Mouse (Mus musculus) hindbrain, embryonic 11.5 days (tissue): Measurements from ENCODE around the gene Ccnb2. TPM values are rescaled to one million over a fixed set of nuclear protein-coding genes. Genes with fewer than 3 reads are reported as not detected.

Source experiments
- ATAC-seq: fragments of 200-750 bp; cut with Nextera tagmentation; 2 replicates; pipeline ENCODE4 v1.8.0; 2017; ENCODE audit warnings: mild to moderate bottlenecking, moderate TSS enrichment, moderate library complexity; ENCODE audit not compliant: low FRiP score
- DNase-seq: peaks from one replicate; pipeline ENCODE4 v3.0.0-alpha.2; 2015; ENCODE audit warnings: low spot score
- H3K27ac ChIP-seq: fragments of 300-500 bp; sonication (generic); 2 replicates; pipeline ENCODE4 v1.5.1; 2014; ENCODE audit warnings: mild to moderate bottlenecking, low read depth, low read length
- H3K27me3 ChIP-seq: fragments of 300-500 bp; sonication (generic); 2 replicates; pipeline ENCODE4 v1.6.1; 2014; ENCODE audit warnings: mild to moderate bottlenecking, low read length, moderate library complexity, mixed read lengths; ENCODE audit not compliant: control insufficient read depth, insufficient read depth
- H3K36me3 ChIP-seq: fragments of 300-500 bp; sonication (generic); 2 replicates; pipeline ENCODE4 v1.6.1; 2014; ENCODE audit warnings: mild to moderate bottlenecking, low read length, moderate library complexity, mixed read lengths; ENCODE audit not compliant: control insufficient read depth, insufficient read depth
- H3K4me1 ChIP-seq: fragments of 300-500 bp; sonication (generic); replicated peaks from 2 replicates; pipeline ENCODE4 v1.6.1; 2014; ENCODE audit warnings: low read length, mixed read lengths; ENCODE audit not compliant: control insufficient read depth, insufficient read depth
- H3K4me2 ChIP-seq: fragments of 300-500 bp; sonication (generic); replicated peaks from 2 replicates; pipeline ENCODE4 v1.6.1; 2014; ENCODE audit warnings: mild to moderate bottlenecking, low read depth, low read length
- H3K4me3 ChIP-seq: fragments of 300-500 bp; sonication (generic); 2 replicates; pipeline ENCODE4 v1.5.1; 2014; ENCODE audit warnings: low read depth, low read length
- H3K9ac ChIP-seq: fragments of 300-500 bp; sonication (generic); 2 replicates; pipeline ENCODE4 v1.6.1; 2014; ENCODE audit warnings: low read depth, low read length
- H3K9me3 ChIP-seq: fragments of 300-500 bp; sonication (generic); 2 replicates; pipeline ENCODE4 v1.6.1; 2016; ENCODE audit warnings: low read length; ENCODE audit not compliant: control insufficient read depth
- WGBS: fragments of 180-500 bp; shearing (Covaris S2); extraction: QIAGEN DNeasy Blood & Tissue Kit; methylation state at CpG from one replicate; pipeline ENCODE4 v1.1.7; 2014; 5-methylcytosine and 5-hydroxymethylcytosine counted together
- polyA plus RNA-seq: library from polyadenylated mRNA; unstranded; fragments of >200 nt; fragmentation: Nextera tagmentation; extraction: Ambion mirVana; gene quantifications from 2 replicates; pipeline ENCODE4 v1.2.1, GENCODE M21; 2014

Ccnb2 gene
- polyA plus RNA-seq, 1 experiment from 2014 or later = 206 TPM

GRCm38 (mm10) chr9:70366898-70367297 is 54.4 kb downstream of the Ccnb2 start:
- no peaks in the 10 kb centered on the region for H3K27me3 ChIP-seq
- H3K4me1 ChIP-seq = no peaks in the 10 kb centered on the region
- H3K9ac ChIP-seq = no peak overlapping the region
- no peak overlapping the region for H3K4me2 ChIP-seq
- WGBS = 90% methylated on average over 6 of the region's 6 CpGs
- H3K4me3 ChIP-seq = no peak overlapping the region
- H3K27ac ChIP-seq = no peak overlapping the region
- DNase-seq (no peak), ATAC-seq (no peak)
- H3K36me3 ChIP-seq = no peaks in the 10 kb centered on the region
- no peaks in the 10 kb centered on the region for H3K9me3 ChIP-seq

- Histone ChIP-seq H3K4me1 (no peaks in the 10 kb centered on the region), H3K4me2 (no peak overlapping the region), H3K27ac (no peak overlapping the region), H3K36me3 (no peaks in the 10 kb centered on the region), H3K9ac (no peak overlapping the region), H3K4me3 (no peak overlapping the region), H3K9me3 (no peaks in the 10 kb centered on the region), H3K27me3 (no peaks in the 10 kb centered on the region)
- WGBS = 83% methylated on average over 2 of the region's 2 CpGs
- ATAC-seq (no peak), DNase-seq (no peak)
These were observed 55.4 kb downstream of the Ccnb2 start for GRCm38 (mm10) chr9:70365915-70366314.

- no peak for DNase-seq
- 93% methylated on average over 8 of the region's 8 CpGs for WGBS
- H3K9ac ChIP-seq = no peak overlapping the region
- no peak for ATAC-seq
- H3K36me3 ChIP-seq = no peaks in the 10 kb centered on the region
- no peak overlapping the region for H3K4me2 ChIP-seq
- H3K4me3 ChIP-seq = no peak overlapping the region
- H3K27ac ChIP-seq = no peak overlapping the region
- no peaks in the 10 kb centered on the region for H3K4me1 ChIP-seq
- no peaks in the 10 kb centered on the region for H3K9me3 ChIP-seq
- H3K27me3 ChIP-seq = no peaks in the 10 kb centered on the region
These were observed 56.6 kb downstream of the Ccnb2 start for GRCm38 (mm10) chr9:70364741-70365140.

GRCm38 (mm10) chr9:70359402-70360131 is 61.8 kb downstream of the Ccnb2 start:
- Histone ChIP-seq H3K4me3 (no peak overlapping the region), H3K27ac (no peak overlapping the region), H3K4me2 (no peak overlapping the region), H3K9me3 (no peaks in the 10 kb centered on the region), H3K4me1 (no peaks in the 10 kb centered on the region), H3K27me3 (no peaks in the 10 kb centered on the region), H3K36me3 (no peaks in the 10 kb centered on the region), H3K9ac (no peak overlapping the region)
- DNase-seq (no peak), ATAC-seq (no peak)
- WGBS = 95% methylated on average over 2 of the region's 2 CpGs

Other genes with a start within 250 kb of the Ccnb2 start
- 10.0 and 10.8 TPM in 2 replicates for gene Myo1e, start 214.2 kb downstream of the Ccnb2 start, polyA plus RNA-seq
- 40.0 and 42.2 TPM in 2 replicates for gene Rnf111, start 82.2 kb upstream of the Ccnb2 start, polyA plus RNA-seq
- gene Sltm, start 121.2 kb upstream of the Ccnb2 start, polyA plus RNA-seq = 62.5 and 83.4 TPM in 2 replicates
- 0.39 and 0.62 TPM in 2 replicates for gene Gm10642, start 234.7 kb upstream of the Ccnb2 start, polyA plus RNA-seq
- gene Mindy2, start 235.6 kb upstream of the Ccnb2 start, polyA plus RNA-seq = 11.1 and 14.2 TPM in 2 replicates